Mouse (Mus musculus): ENCODE data around the gene Olfr1295.

The Olfr1295 gene

DNA sequence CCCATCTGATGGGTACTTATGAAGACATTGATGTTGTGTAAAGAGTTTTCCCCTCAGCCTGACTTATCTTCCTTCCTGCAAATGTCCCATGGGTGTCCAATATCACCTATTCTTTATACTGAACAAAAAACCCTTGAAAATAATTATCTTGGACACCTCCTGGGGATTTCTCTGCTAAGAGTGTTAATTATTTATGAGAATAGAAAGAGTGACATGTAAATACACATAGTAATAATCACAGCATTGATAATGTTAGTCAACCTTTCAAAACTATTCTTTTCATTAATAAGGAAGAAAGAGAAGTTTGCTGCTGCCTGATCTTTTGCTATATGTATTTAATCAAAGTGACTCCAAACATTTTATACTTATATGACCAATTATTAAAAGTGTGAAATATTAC, at the start of gene Olfr1295:
Gene Olfr1295, minus strand, starts transcription at position 101 of the 400 bp plus-strand sequence.
- DNase-seq (ENCODE audit: low read depth, low spot score), result no peak

DNA sequence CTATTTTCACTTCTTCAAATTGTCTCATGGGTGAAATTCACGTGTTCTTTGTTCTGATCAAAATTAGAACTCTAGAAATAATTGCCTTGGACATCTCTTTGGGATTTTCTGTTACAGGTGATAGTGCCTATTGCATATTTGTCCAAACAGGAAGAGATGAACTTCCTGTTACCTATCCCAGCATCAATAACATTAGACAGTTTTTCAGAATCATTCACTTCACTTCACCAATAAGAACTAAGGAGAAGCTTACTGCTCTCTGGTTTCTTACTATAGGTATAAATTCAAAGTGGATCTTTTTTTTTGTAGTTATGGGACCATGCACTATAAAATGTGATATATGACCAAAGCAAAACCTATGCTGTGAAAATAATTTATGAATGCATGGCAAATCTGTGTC, 29.3 kb downstream of the Olfr1295 start, which contains the start of gene Olfr1294:
Gene Olfr1294, minus strand, starts transcription at position 101 of the 400 bp plus-strand sequence.
- DNase-seq (ENCODE audit: low read depth, low spot score), result no peak

GRCm38 (mm10) chr2:111524903-111525302, 44.6 kb downstream of the Olfr1295 start, which contains the start of gene Olfr1293-ps:
Gene Olfr1293-ps (plus strand): TSS chr2:111525203.
- no peak for DNase-seq (ENCODE audit: low read depth, low spot score)

DNA sequence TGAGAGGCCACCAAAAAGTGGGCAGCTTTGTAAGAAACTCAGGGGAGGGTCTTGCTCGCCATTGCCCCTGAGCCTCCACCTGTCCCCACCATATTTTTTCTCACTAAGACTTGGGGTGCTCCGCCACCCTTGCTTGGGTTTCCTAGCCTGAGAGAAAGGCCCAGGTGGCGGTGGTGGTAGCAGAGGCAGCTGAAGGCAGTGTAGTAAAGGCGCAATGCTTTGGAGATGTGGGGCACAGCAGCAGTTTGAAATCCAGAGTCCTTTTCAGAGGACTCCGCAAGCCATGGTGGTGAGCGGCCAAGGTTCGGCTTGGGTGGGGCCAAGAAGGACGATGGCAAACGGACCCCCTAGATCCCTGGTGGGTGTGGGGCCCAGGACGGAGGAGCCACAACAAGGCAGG, 52.0 kb downstream of the Olfr1295 start:
- DNase-seq (ENCODE audit: low read depth, low spot score), result no peak
